Mouse (Mus musculus): ENCODE data around the gene Pptc7.
"Not testable (repeated sequence)": the region's sequence is repeated elsewhere in the genome, so short reads cannot be mapped to it uniquely, and the experiment has no call there.

The Pptc7 gene

GRCm38 (mm10) chr5:122295113-122295935, 11.2 kb downstream of the Pptc7 start:
- in situ Hi-C loops (cut with MboI; ENCODE audit: low sequenced_read_pairs), result no loop called here

- in situ Hi-C loops (cut with MboI; ENCODE audit: low sequenced_read_pairs), result no loop called here
Measured at GRCm38 (mm10) chr5:122300071-122300518, 15.9 kb downstream of the Pptc7 start.

DNA sequence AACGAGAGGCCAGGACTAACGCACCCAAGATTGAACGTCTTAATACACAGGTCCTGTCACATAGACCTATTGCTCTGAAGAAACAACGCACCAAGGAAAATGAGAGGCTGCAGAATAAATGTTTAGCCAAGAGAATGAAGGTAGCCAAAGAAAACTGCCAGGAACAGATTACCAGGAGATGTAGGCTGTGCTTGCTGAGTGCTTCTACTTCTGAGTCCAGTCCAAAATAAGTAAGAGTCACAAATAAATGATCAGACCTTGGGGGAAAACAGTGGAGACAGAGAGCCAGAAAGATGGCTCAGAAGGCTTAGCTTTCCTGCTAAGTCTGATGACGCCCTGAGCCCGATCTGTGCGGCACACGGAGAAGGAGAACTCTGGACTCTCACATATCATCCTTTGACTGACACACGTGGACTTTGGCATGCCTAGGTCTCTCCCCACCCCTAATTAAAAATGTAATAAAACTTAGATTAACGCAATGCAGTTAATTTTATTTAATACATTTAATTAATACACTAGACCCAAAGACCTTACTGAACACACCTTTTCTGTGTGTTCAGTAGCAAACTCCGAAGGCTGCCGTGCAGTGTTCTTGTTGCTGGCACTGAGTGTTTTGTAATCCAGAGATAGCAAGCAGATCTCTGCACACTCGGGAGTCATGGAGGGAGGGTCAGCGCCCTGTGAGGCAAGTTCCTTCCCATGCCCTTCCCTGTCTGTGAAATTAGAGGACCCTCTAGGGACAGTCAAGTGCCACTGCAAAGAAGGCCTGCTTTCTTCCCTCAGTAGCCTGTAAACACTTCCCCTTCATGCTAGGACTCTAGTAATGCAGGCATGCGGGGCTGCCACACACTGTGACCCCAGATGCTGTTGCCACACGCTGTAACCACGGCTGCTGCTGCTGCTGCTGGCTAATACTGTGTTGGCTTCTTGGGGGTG, 18.9 kb downstream of the Pptc7 start:
- in situ Hi-C loops (cut with MboI; ENCODE audit: low sequenced_read_pairs), result no loop called here

GRCm38 (mm10) chr5:122303937-122304336, 19.8 kb downstream of the Pptc7 start:
- in situ Hi-C loops (cut with MboI; ENCODE audit: low sequenced_read_pairs), result no loop called here

- in situ Hi-C loops (cut with MboI; ENCODE audit: low sequenced_read_pairs), result no loop called here
Measured at GRCm38 (mm10) chr5:122304541-122304940, 20.4 kb downstream of the Pptc7 start.

DNA sequence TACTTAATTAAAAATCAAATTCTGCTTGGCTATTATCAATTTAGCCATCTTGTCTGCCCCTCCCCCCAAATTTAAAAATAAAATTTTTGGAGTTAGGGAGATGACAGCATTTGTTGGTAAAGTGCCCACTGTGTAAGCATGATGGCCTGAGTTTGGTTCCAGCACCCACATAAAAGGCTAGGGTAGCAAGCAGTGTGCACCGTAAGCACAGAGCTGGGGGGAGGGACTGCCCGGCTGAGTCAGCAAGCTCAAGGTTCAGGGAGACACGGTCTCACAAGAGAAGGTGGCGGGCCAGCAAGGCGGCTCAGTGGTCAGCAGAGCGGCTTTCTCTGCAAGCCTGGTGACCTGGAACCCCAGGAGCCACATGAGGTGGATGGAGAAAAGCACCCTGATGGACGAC, 21.3 kb downstream of the Pptc7 start:
- in situ Hi-C loops (cut with MboI; ENCODE audit: low sequenced_read_pairs), result no loop called here

GRCm38 (mm10) chr5:122306536-122306935, 22.4 kb downstream of the Pptc7 start:
- in situ Hi-C loops (cut with MboI; ENCODE audit: low sequenced_read_pairs), result no loop called here

DNA sequence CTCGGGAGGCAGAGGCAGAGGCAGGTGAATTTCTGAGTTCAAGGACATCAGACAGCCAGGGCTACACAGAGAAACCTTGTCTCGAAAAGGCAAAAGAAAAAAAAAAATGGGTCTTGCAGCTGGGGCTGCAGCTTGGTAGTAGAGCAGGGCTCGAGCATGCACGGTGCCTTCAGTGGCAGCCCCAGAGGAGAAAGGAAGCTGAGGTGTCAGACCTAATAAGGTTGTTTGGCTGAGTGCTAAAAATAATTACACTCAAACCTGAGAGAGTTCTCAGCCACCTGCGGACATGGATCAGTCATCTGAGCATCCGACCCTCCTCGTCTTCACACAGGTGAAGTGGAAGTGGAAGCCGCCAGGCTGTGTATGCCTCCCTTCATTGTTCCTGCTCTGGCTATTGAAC, 26.5 kb downstream of the Pptc7 start:
- in situ Hi-C loops (cut with MboI; ENCODE audit: low sequenced_read_pairs), result no loop called here

DNA sequence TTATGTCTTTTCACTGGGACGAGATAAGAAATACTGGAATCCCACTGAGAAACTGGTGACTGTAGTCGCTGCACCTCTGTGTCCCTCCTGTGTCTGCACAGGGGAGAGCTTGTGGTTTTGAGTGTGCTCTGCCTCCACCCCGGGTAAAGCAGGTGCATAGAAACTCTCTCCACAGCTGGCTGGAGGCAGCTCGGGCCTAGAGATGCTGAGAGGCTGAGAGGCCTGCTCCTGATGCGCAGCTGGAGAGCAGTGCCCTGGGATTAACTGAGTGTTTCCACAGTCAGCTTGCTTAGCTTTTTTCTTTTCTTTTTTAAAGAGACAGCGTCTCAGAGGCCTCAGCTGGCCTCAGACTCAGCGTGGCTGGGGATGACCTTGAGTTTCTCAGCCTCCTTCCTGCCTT, 27.5 kb downstream of the Pptc7 start:
- in situ Hi-C loops (cut with MboI; ENCODE audit: low sequenced_read_pairs), result no loop called here

DNA sequence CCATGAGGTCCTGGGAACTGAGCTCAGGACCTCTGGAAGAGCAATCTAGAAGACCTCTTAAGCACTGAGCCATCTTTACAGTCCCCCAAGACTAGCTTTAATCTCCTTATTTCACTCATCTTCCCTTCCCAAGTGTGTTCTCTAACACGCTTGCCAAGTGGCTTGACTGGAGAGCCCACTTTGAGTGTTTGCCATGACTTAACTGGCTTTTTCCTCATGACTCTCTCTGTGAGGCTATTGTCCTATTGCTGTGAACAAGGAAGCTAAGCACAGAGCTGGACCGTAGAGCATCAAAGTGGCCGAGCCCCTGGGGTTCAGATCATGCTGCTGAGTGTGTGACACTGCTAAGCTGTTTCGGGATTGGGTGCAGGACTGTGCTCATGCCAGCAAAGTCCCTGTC, 28.2 kb downstream of the Pptc7 start:
- in situ Hi-C loops (cut with MboI; ENCODE audit: low sequenced_read_pairs), result no loop called here

GRCm38 (mm10) chr5:122312942-122313684, 28.9 kb downstream of the Pptc7 start:
- in situ Hi-C loops (cut with MboI; ENCODE audit: low sequenced_read_pairs), result no loop called here

GRCm38 (mm10) chr5:122314966-122315667, 31.0 kb downstream of the Pptc7 start:
- in situ Hi-C loops (cut with MboI; ENCODE audit: low sequenced_read_pairs), result no loop called here

- in situ Hi-C loops (cut with MboI; ENCODE audit: low sequenced_read_pairs), result no loop called here
Measured at GRCm38 (mm10) chr5:122317329-122318045, 33.3 kb downstream of the Pptc7 start.

DNA sequence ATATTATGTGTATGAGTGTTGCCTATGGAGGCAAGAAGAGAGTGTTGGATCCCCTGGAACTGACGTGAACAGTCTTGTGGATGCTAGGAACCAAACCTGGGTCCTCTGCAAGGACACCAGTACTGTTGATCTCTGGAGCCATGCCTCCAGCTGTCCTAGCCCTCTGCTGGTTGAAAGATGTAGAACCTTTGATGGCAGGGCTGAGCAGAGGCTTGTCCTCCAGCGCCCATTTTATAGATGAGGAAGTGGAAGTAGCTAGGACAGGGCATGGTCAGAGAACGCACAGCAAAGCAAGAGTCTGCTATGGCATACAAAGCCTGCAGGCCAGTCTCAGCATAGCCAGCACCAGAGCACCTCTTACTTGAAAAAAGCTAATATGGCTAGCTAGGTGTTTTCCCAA, 33.9 kb downstream of the Pptc7 start:
- in situ Hi-C loops (cut with MboI; ENCODE audit: low sequenced_read_pairs), result no loop called here

DNA sequence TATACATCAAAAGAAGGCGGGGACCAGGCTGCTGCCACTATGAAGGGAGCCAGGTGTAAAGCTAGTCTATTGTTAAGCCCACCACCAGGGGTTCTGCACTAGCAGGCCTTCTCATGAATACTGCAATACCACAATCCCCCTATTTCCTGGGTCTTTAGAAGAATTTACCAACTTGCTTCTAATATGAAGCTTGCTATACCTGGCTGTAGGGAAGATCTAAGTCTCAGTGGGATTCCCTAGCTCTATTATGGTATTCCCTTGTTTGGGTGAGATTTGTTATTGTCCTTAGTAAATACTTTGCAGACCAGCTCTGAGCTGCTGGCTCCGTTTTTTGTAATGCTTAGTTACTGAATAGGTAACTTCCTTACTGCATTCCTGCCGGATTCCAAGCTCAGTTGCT, 34.8 kb downstream of the Pptc7 start:
- in situ Hi-C loops (cut with MboI; ENCODE audit: low sequenced_read_pairs), result not testable (repeated sequence)

- in situ Hi-C loops (cut with MboI; ENCODE audit: low sequenced_read_pairs), result no loop called here
Measured at GRCm38 (mm10) chr5:122319474-122320204, 35.5 kb downstream of the Pptc7 start.

- in situ Hi-C loops (cut with MboI; ENCODE audit: low sequenced_read_pairs), result no loop called here
Measured at GRCm38 (mm10) chr5:122320205-122320781, 36.1 kb downstream of the Pptc7 start.

DNA sequence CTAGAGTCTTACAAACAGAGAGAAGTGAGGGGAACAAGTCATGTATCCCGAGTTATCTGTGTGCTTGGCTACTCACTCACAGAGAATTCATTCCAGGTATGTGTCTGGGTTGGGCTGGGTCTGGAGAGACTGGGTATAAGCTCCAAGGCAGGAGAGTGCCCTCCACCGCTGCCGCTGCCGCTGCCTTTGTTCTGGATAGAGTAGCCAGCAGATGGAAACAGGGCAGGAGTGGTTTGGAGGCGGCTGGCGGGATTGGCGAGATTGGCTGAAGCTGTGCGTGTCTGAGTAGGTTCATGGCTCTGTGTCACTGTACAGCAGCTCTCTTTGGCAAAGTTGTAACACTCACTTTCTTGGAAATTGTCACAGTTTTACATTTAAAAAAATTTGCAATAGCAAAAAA, 39.4 kb downstream of the Pptc7 start:
- in situ Hi-C loops (cut with MboI; ENCODE audit: low sequenced_read_pairs), result no loop called here

Measured in CH12F3 (cell line).